Mouse (Mus musculus) frontal cortex, postnatal 36 days (tissue): ENCODE results near the gene Fam205a3.
"Not testable (repeated sequence)": the region's sequence is repeated elsewhere in the genome, so short reads cannot be mapped to it uniquely, and the experiment has no call there.

Experiments used
- DNase-seq, 2 experiments: peaks; one replicate each; pipeline ENCODE4 v3.0.0; 2022; ENCODE audit warnings: low spot score in 2 of 2

The Fam205a3 gene

GRCm38 (mm10) chr4:42318034-42318433, at the start of gene Fam205a3:
TSS of gene Fam205a3 (plus strand) at chr4:42318334.
- not testable (repeated sequence) for DNase-seq

GRCm38 (mm10) chr4:42293967-42294366, 24.2 kb upstream of the Fam205a3 start, which contains the start of gene Gm21953:
TSS of gene Gm21953 (plus strand) at chr4:42294267.
- not testable (repeated sequence) for DNase-seq
